Mouse (Mus musculus): ENCODE measurements around the gene Slc31a2.
"Not testable (repeated sequence)": the region's sequence is repeated elsewhere in the genome, so short reads cannot be mapped to it uniquely, and the experiment has no call there.

Gene Slc31a2

GRCm38 (mm10) chr4:62262276-62262675 is at the start of gene Slc31a2:
Slc31a2 (plus strand) TSS chr4:62262562.
- DNase-seq (ENCODE audit: low spot score) = no peak

- DNase-seq (ENCODE audit: low spot score) = no peak
Measured at GRCm38 (mm10) chr4:62213490-62213889, 48.9 kb upstream of the Slc31a2 start.

GRCm38 (mm10) chr4:62228391-62228790 is 34.0 kb upstream of the Slc31a2 start:
- DNase-seq (ENCODE audit: low spot score) = no peak

GRCm38 (mm10) chr4:62229448-62229847 is 32.9 kb upstream of the Slc31a2 start:
- no peak for DNase-seq (ENCODE audit: low spot score)

GRCm38 (mm10) chr4:62230153-62230552 is 32.2 kb upstream of the Slc31a2 start:
- no peak for DNase-seq (ENCODE audit: low spot score)

- DNase-seq (ENCODE audit: low spot score) = no peak
Measured at GRCm38 (mm10) chr4:62230769-62231168, 31.6 kb upstream of the Slc31a2 start, which contains the start of gene Zfp37. Zfp37 (minus strand) TSS chr4:62231047.

GRCm38 (mm10) chr4:62240586-62240985 is 21.8 kb upstream of the Slc31a2 start:
- no peak for DNase-seq (ENCODE audit: low spot score)

GRCm38 (mm10) chr4:62248328-62248727 is 14.0 kb upstream of the Slc31a2 start:
- no peak for DNase-seq (ENCODE audit: low spot score)

GRCm38 (mm10) chr4:62250896-62251544 is 11.3 kb upstream of the Slc31a2 start:
- no peak for DNase-seq (ENCODE audit: low spot score)

- DNase-seq (ENCODE audit: low spot score) = no peak
Measured at GRCm38 (mm10) chr4:62251776-62252175, 10.6 kb upstream of the Slc31a2 start.

GRCm38 (mm10) chr4:62254551-62254950 is 7.8 kb upstream of the Slc31a2 start:
- no peak for DNase-seq (ENCODE audit: low spot score)

- no peak for DNase-seq (ENCODE audit: low spot score)
Measured at GRCm38 (mm10) chr4:62256931-62257330, 5.4 kb upstream of the Slc31a2 start.

GRCm38 (mm10) chr4:62263133-62263844 is 927 bp downstream of the Slc31a2 start:
- DNase-seq (ENCODE audit: low spot score) = no peak

- DNase-seq (ENCODE audit: low spot score) = no peak
Measured at GRCm38 (mm10) chr4:62265154-62265836, 2.9 kb downstream of the Slc31a2 start.

- not testable (repeated sequence) for DNase-seq (ENCODE audit: low spot score)
Measured at GRCm38 (mm10) chr4:62266016-62266415, 3.7 kb downstream of the Slc31a2 start.

- DNase-seq (ENCODE audit: low spot score) = no peak
Measured at GRCm38 (mm10) chr4:62267101-62267500, 4.7 kb downstream of the Slc31a2 start.

- DNase-seq (ENCODE audit: low spot score) = no peak
Measured at GRCm38 (mm10) chr4:62272696-62273095, 10.3 kb downstream of the Slc31a2 start.

- no peak for DNase-seq (ENCODE audit: low spot score)
Measured at GRCm38 (mm10) chr4:62273916-62274315, 11.6 kb downstream of the Slc31a2 start.

- no peak for DNase-seq (ENCODE audit: low spot score)
Measured at GRCm38 (mm10) chr4:62274841-62275536, 12.6 kb downstream of the Slc31a2 start.

- DNase-seq (ENCODE audit: low spot score) = no peak
Measured at GRCm38 (mm10) chr4:62276642-62277041, 14.3 kb downstream of the Slc31a2 start.

- no peak for DNase-seq (ENCODE audit: low spot score)
Measured at GRCm38 (mm10) chr4:62277222-62277621, 14.9 kb downstream of the Slc31a2 start.

GRCm38 (mm10) chr4:62278081-62278480 is 15.7 kb downstream of the Slc31a2 start:
- DNase-seq (ENCODE audit: low spot score) = no peak
